Mouse (Mus musculus) MEL (cell line): ENCODE results near the gene Fam102b.

Source experiments
- CTCF ChIP-seq, 3 experiments: IDR thresholded peaks in 2 of 3; conservative IDR thresholded peaks in 1 of 3; 2 replicates each; pipeline ENCODE4 v1.5.1; 2011 to 2012; ENCODE audit warnings: low read length in 3 of 3, low read depth in 2 of 3, mild to moderate bottlenecking in 2 of 3, improper control_type of control experiment in 1 of 3, inconsistent platforms in 1 of 3, mixed read lengths in 1 of 3, moderate library complexity in 1 of 3; ENCODE audit not compliant: control insufficient read depth in 1 of 3, insufficient read depth in 1 of 3, poor library complexity in 1 of 3, severe bottlenecking in 1 of 3
- EP300 ChIP-seq, 2 experiments: IDR thresholded peaks; 2 replicates each; pipeline ENCODE4 v1.6.1; 2011; ENCODE audit warnings: improper control_type of control experiment in 2 of 2, low read length in 2 of 2, low read depth in 1 of 2, mild to moderate bottlenecking in 1 of 2
- ETS1 ChIP-seq: IDR thresholded peaks from 2 replicates; pipeline ENCODE4 v1.6.1; 2012; ENCODE audit warnings: low read depth, mild to moderate bottlenecking, inconsistent platforms, low read length, improper control_type of control experiment, moderate library complexity
- MAFK ChIP-seq: IDR thresholded peaks from 2 replicates; pipeline ENCODE4 v1.6.1; 2011; ENCODE audit warnings: low read depth, mild to moderate bottlenecking, low read length, improper control_type of control experiment, borderline replicate concordance
- POLR2AphosphoS2 ChIP-seq: IDR thresholded peaks from 2 replicates; pipeline ENCODE4 v1.6.1; 2011; ENCODE audit warnings: low read length, improper control_type of control experiment
- POLR2AphosphoS5 ChIP-seq: IDR thresholded peaks from 2 replicates; pipeline ENCODE4 v1.6.1; 2012; ENCODE audit warnings: low read depth, borderline replicate concordance, mild to moderate bottlenecking, inconsistent platforms, low read length, moderate library complexity, mixed read lengths
- TAL1 ChIP-seq: IDR thresholded peaks from 2 replicates; pipeline ENCODE4 v1.6.1; 2012; ENCODE audit warnings: mild to moderate bottlenecking, inconsistent platforms, low read length, moderate library complexity, mixed read lengths
- TBP ChIP-seq: IDR thresholded peaks from 2 replicates; pipeline ENCODE4 v1.8.0; 2011; ENCODE audit warnings: low read depth, low read length, improper control_type of control experiment
- USF1 ChIP-seq: IDR thresholded peaks from 2 replicates; pipeline ENCODE4 v1.6.1; 2014; ENCODE audit warnings: low read depth, mild to moderate bottlenecking, inconsistent platforms, low read length, improper control_type of control experiment, moderate library complexity
- USF2 ChIP-seq, 2 experiments: IDR thresholded peaks; 2 replicates each; pipeline ENCODE4 v1.6.1; 2011 to 2012; ENCODE audit warnings: improper control_type of control experiment in 2 of 2, low read length in 2 of 2, borderline replicate concordance in 1 of 2, inconsistent platforms in 1 of 2, low read depth in 1 of 2, mild to moderate bottlenecking in 1 of 2; ENCODE audit not compliant: insufficient read depth in 1 of 2
- ZKSCAN1 ChIP-seq: IDR thresholded peaks from 2 replicates; pipeline ENCODE4 v1.6.1; 2012; ENCODE audit warnings: low read depth, mild to moderate bottlenecking, inconsistent platforms, low read length, improper control_type of control experiment, moderate library complexity

DNA sequence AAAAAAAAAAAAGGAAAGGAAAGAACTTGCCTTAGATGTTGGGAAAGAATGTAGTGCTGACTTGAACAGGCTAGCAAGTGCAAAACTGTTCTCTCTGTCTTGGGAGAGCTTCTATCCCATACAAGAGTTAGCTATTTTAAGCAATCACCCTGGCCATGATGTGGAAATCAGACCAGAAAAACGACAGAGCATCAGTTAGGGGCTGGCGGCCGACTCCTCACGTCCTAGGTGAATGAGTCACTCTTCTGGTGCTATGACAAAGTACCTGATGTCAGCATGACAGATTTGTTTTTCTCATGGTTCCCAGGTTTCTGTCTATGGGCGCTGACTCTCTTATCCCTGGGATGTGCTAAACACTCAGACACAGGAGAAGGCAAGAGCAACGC lies 24.5 kb upstream of the Fam102b start:
- TF ChIP-seq POLR2AphosphoS2: no peak
- no peak for TF ChIP-seq TBP
- no peak for TF ChIP-seq ETS1
- TF ChIP-seq ZKSCAN1: no peak
- TF ChIP-seq POLR2AphosphoS5: no peak
- no peak for TF ChIP-seq EP300 (IDR thresholded peaks at IDR 0.05; ENCODE audit: low read depth in 1 of 2, low read length in 2 of 2)
- no peak for TF ChIP-seq USF2 (IDR thresholded peaks at IDR 0.05; ENCODE audit: borderline replicate concordance in 1 of 2, insufficient read depth in 1 of 2, low read depth in 1 of 2, low read length in 2 of 2)
- TF ChIP-seq TAL1: no peak
- no peak for TF ChIP-seq CTCF (IDR thresholded peaks at IDR 0.05 in 2 of 3, conservative IDR thresholded peaks at IDR 0.05 in 1 of 3; ENCODE audit: control insufficient read depth in 1 of 3, insufficient read depth in 1 of 3, low read depth in 2 of 3, low read length in 3 of 3, poor library complexity in 1 of 3, severe bottlenecking in 1 of 3)
- no peak for TF ChIP-seq MAFK
- no peak for TF ChIP-seq USF1
